In genomic region chr6:124996551-124997501, GRCm38 (mm10) we compare ENCODE assay signal across 8 mouse cellular contexts. TPM values are rescaled to one million over a fixed set of nuclear protein-coding genes. Genes with fewer than 3 reads are reported as not detected.
A peak's percentile ranks its signal among the peaks of the same experiment; 100 is the strongest.
DNase-seq lines count a peak whose midpoint lies in the region; ATAC-seq and TF ChIP-seq lines count a peak whose summit lies in the region.

Pianp (plus strand) TSS chr6:124996694.

- CTCF ChIA-PET in Patski (lab: Charles Lee) = interaction anchor here (0.8 to 2.0 kb wide), 3 partner anchors 9 to 24 kb away, joined by 3 to 7 read pairs (median 3); no protein-coding TSS in a partner anchor

- peak within 1 kb of the TSS; percentile 85 for H3K4me2 ChIP-seq in hindbrain, embryonic 15.5 days

- WGBS in hindbrain, embryonic 15.5 days = under 1% methylated on average over 56 of the region's 78 CpGs

- in situ Hi-C loops in Patski (cut with MboI; ENCODE audit: low pct_unique_long_range_greater_than_20kb) = no loop called here

- no peaks in the 10 kb centered on the region for H3K9me3 ChIP-seq in hindbrain, embryonic 15.5 days

- H3K36me3 ChIP-seq in hindbrain, embryonic 15.5 days = peaks cover 15% of the 10 kb centered on the region

- H3K27me3 ChIP-seq in Patski = no peaks in the 10 kb centered on the region
- peaks cover 24% of the 10 kb centered on the region for H3K27me3 ChIP-seq in hindbrain, embryonic 15.5 days

- H3K9ac ChIP-seq in hindbrain, embryonic 15.5 days = peak within 1 kb of the TSS; percentile 95

- H3K4me3 ChIP-seq in hindbrain, embryonic 15.5 days = peak within 1 kb of the TSS; percentile 61

- ATAC-seq in Patski = no peak
- ATAC-seq in hindbrain, embryonic 15.5 days (ENCODE audit: low FRiP score, low read depth) = peak; percentile 85

- POLR2A ChIA-PET in Patski (lab: Charles Lee) = interaction anchor here (0.6 to 1.1 kb wide), 4 partner anchors 9 to 137 kb away, joined by 3 to 4 read pairs (median 3); no protein-coding TSS in a partner anchor

- peaks cover 27% of the 10 kb centered on the region for H3K4me1 ChIP-seq in hindbrain, embryonic 15.5 days (replicated peaks)

- DNase-seq in Patski (ENCODE audit: low read depth, low spot score) = no peak
- peak; percentile 91 to 96 for DNase-seq in cerebellum, postnatal 25 days
- DNase-seq in gastrocnemius, adult 18-20 months (ENCODE audit: low spot score) = peak; percentile 57
- peak; percentile 85 to 87 for DNase-seq in left cerebral cortex, adult 18-20 months (ENCODE audit: low spot score in 2 of 2)
- peak; percentile 78 for DNase-seq in lung, postnatal 36 days
- peak; percentile 77 for DNase-seq in retina, embryonic 14.5 days (ENCODE audit: low spot score)
- DNase-seq in thymus, postnatal 4 days = peak; percentile 95

- peak within 1 kb of the TSS; percentile 89 for H3K27ac ChIP-seq in hindbrain, embryonic 15.5 days (replicated peaks)

- no peak for TF ChIP-seq CTCF in Patski (IDR thresholded peaks at IDR 0.05)

RNA-seq across cellular contexts. Expression of gene Pianp, which starts in this region (rescaled TPM):
- 12.9 TPM for polyA plus RNA-seq in Patski (2021)
- under 1 TPM; 0.75 to 0.93 TPM for total RNA-seq in gastrocnemius, adult 18-20 months (2021)
- 58.8 and 73.5 TPM in 2 replicates for polyA plus RNA-seq in hindbrain, embryonic 15.5 days (2015; fragmentation: Nextera tagmentation; extraction: Ambion mirVana)
- 100 to 1,000 TPM; 194 to 195 TPM for total RNA-seq in left cerebral cortex, adult 18-20 months (2021)

Comparison
In these comparisons a context has a peak if more than half of its experiments do, and no peak if none do; other contexts are left out.
1. RNA of gene Pianp (total RNA-seq): 194 to 195 TPM in left cerebral cortex, adult 18-20 months; 0.75 to 0.93 TPM in gastrocnemius, adult 18-20 months; every median in the first group is over 100 times any median in the second.
2. Peak in DNase-seq in gastrocnemius, adult 18-20 months; RNA of the gene not detected or under 1 TPM.